Comparison of ENCODE assay signal across 26 mouse cellular contexts in the genomic region with DNA sequence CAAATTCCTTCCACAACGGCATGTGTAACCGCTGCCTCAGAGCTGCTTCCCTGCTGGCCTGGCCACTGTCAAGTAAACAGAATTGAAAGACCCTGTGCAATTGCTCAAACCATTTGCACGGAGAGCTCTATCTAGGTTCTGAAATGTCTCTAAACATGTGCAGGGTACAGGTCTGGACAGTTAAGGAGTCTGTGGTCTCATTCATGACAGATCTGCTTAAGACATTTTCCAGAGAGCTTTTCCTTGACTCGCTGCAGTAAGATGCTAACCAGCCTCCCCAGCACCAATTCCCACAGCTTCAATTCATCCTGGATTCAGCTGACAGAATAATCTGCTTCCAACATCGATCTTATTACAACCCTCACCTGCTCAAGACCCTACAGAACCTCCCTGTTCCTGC.
A peak's percentile ranks its signal among the peaks of the same experiment; 100 is the strongest.
DNase-seq lines count a peak whose midpoint lies in the region; ATAC-seq lines count a peak whose summit lies in the region.
"Had no signal": no experiment of that assay in that cellular context is flagged by ENCODE, and none has a peak within 500 bp of the region (broad histone marks: within the 10 kb centered on the region; RNA-seq: fewer than 3 reads in every experiment).

No protein-coding gene starts in this region.

- H3K36me3 ChIP-seq in heart, embryonic 11.5 days (ENCODE audit: control insufficient read depth, insufficient read depth, low read length), result no peaks in the 10 kb centered on the region
- H3K36me3 ChIP-seq: heart, embryonic 12.5 days; hindbrain, embryonic 15.5 days; kidney, embryonic 15.5 days; liver, embryonic 15.5 days; lung, embryonic 15.5 days; midbrain, embryonic 15.5 days; neural tube, embryonic 12.5 days had no signal

- H3K9me3 ChIP-seq in heart, embryonic 11.5 days (replicated peaks; ENCODE audit: control insufficient read depth, low read length), result no peaks in the 10 kb centered on the region
- H3K9me3 ChIP-seq: forebrain, embryonic 13.5 days; heart, embryonic 12.5 days; hindbrain, embryonic 15.5 days; kidney, embryonic 15.5 days; liver, embryonic 15.5 days; lung, embryonic 15.5 days; midbrain, embryonic 15.5 days; neural tube, embryonic 12.5 days had no signal

- intact Hi-C loops in heart, postnatal 10 days (cut with DNase I), result no loop called here

- H3K27me3 ChIP-seq in heart, embryonic 11.5 days (ENCODE audit: control insufficient read depth, insufficient read depth, low read length), result no peaks in the 10 kb centered on the region
- H3K27me3 ChIP-seq: forebrain, embryonic 13.5 days; heart, embryonic 12.5 days; hindbrain, embryonic 15.5 days; kidney, embryonic 15.5 days; liver, embryonic 15.5 days; lung, embryonic 15.5 days; megakaryocyte, embryonic 14.5 days; midbrain, embryonic 15.5 days; neural tube, embryonic 12.5 days had no signal

- no peak for DNase-seq in heart, postnatal 10 days
- peak; percentile 43 for DNase-seq in embryo, embryonic 11 days
- DNase-seq in forelimb bud, embryonic 11.5 days (ENCODE audit: low read depth, low spot score), result peak; percentile 65
- peak; percentile 47 for DNase-seq in mesoderm, embryonic 11.5 days (ENCODE audit: low read depth, low spot score)
- DNase-seq in adipocyte (ENCODE audit: low spot score), result no peak
- no peak for DNase-seq in cerebellum, adult 11 months
- DNase-seq in right cerebral cortex, postnatal 25 days, result no peak
- DNase-seq: adrenal gland, postnatal 36 days; cerebellum, adult 9-11 months; gastrocnemius, adult 2 months; heart, postnatal 36 days; kidney, adult 11 months; kidney, postnatal 4 days; liver; lung, postnatal 36 days; thymus, postnatal 25 days had no signal

- no peak overlapping the region for H3K4me2 ChIP-seq in heart, embryonic 11.5 days
- H3K4me2 ChIP-seq: forebrain, embryonic 13.5 days; heart, embryonic 12.5 days; hindbrain, embryonic 15.5 days; kidney, embryonic 15.5 days; liver, embryonic 15.5 days; lung, embryonic 15.5 days; midbrain, embryonic 15.5 days; neural tube, embryonic 12.5 days had no signal

- no peak overlapping the region for H3K4me3 ChIP-seq in heart, embryonic 11.5 days (ENCODE audit: low read depth, low read length)
- H3K4me3 ChIP-seq: forebrain, embryonic 13.5 days; gastrocnemius, adult 2 months; heart, embryonic 12.5 days; hindbrain, embryonic 15.5 days; kidney, embryonic 15.5 days; liver, embryonic 15.5 days; lung, embryonic 15.5 days; megakaryocyte, embryonic 14.5 days; midbrain, embryonic 15.5 days; neural tube, embryonic 12.5 days had no signal

- H3K9ac ChIP-seq in heart, embryonic 11.5 days (ENCODE audit: low read depth, low read length), result no peak overlapping the region
- H3K9ac ChIP-seq: forebrain, embryonic 13.5 days; heart, embryonic 12.5 days; hindbrain, embryonic 15.5 days; kidney, embryonic 15.5 days; liver, embryonic 15.5 days; lung, embryonic 15.5 days; midbrain, embryonic 15.5 days; neural tube, embryonic 12.5 days had no signal

- no peak overlapping the region for H3K27ac ChIP-seq in heart, embryonic 11.5 days (ENCODE audit: low read depth, low read length)
- H3K27ac ChIP-seq: forebrain, embryonic 13.5 days; gastrocnemius, adult 2 months; hindbrain, embryonic 15.5 days; kidney, embryonic 15.5 days; liver, embryonic 15.5 days; lung, embryonic 15.5 days; midbrain, embryonic 15.5 days; neural tube, embryonic 12.5 days had no signal

- H3K4me1 ChIP-seq in heart, embryonic 11.5 days (ENCODE audit: control insufficient read depth, insufficient read depth, low read length), result peaks cover 19% of the 10 kb centered on the region
- H3K4me1 ChIP-seq: hindbrain, embryonic 15.5 days; kidney, embryonic 15.5 days; liver, embryonic 15.5 days; megakaryocyte, embryonic 14.5 days; neural tube, embryonic 12.5 days had no signal

- peak; percentile 42; the same call in 1 of the 2 replicates for ATAC-seq in heart, embryonic 11.5 days (replicated peaks; ENCODE audit: insufficient number of reproducible peaks, low FRiP score, low TSS enrichment)
- ATAC-seq: forebrain, embryonic 13.5 days; midbrain, embryonic 15.5 days had no signal

- 23% methylated on average over 5 of the region's 5 CpGs for WGBS in heart, embryonic 11.5 days (ENCODE audit: insufficient replicate concordance)

Comparison
In these comparisons a context has a peak if more than half of its experiments do, and no peak if none do; other contexts are left out.
1. DNase-seq: peak in embryo, embryonic 11 days (single experiment), forelimb bud, embryonic 11.5 days (single experiment) and mesoderm, embryonic 11.5 days (single experiment); none in heart, postnatal 10 days (0 of 2), adipocyte (single experiment), cerebellum, adult 11 months (single experiment) and right cerebral cortex, postnatal 25 days (single experiment).